Mouse (Mus musculus) c-Kit-positive CD71-positive TER-119-positive erythroid progenitor cells, embryonic 14.5 days (primary cell): ENCODE measurements around the gene Selplg.

Experiments
- DNase-seq: peaks from one replicate; pipeline ENCODE4 v3.0.0-alpha.2; 2013; ENCODE audit warnings: low spot score

Selplg gene

GRCm38 (mm10) chr5:113768806-113769205 is 63.6 kb downstream of the Selplg start:
- no peak for DNase-seq
